Mouse (Mus musculus) embryonic fibroblast, embryonic 13.5 days (primary cell): ENCODE measurements around the gene Acta1.

ENCODE experiments used
- CTCF ChIP-seq: IDR thresholded peaks from 2 replicates; pipeline ENCODE4 v1.5.1; 2011; ENCODE audit warnings: mild to moderate bottlenecking, control low read depth, low read length, moderate library complexity, borderline replicate concordance; ENCODE audit not compliant: insufficient read depth
- POLR2A ChIP-seq: IDR thresholded peaks from 2 replicates; pipeline ENCODE4 v1.6.1; 2011; ENCODE audit warnings: low read depth, mild to moderate bottlenecking, control low read depth, low read length, moderate library complexity

DNA sequence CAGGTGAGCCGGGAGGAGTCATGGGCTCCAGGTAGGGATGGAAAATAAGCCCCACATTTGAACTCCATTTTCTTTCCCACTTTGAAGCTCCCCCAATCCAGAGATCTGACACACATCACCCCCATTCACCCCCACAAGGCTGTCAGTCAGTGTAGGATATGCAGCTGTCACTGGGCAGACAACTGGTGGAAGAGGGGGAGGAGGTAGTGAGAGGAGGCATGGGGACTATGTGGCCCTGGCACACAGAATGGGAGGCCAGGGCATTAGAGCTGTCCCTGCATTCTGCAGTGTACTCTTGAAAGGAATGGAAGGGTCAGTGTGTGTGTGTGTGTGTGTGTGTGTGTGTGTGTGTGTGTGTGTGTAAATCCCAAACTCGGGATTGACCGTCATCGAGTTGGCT lies 679 bp upstream of the Acta1 start:
- TF ChIP-seq CTCF = no peak
- TF ChIP-seq POLR2A = no peak
